Mouse (Mus musculus) testis, adult 2 months (tissue): ENCODE measurements around the gene Ppp4r2.

Source experiments
- CTCF ChIP-seq: fragments of 200-500 bp; IDR thresholded peaks from 2 replicates; pipeline ENCODE4 v1.5.1; 2012; ENCODE audit warnings: low read depth, mild to moderate bottlenecking, inconsistent platforms, low read length, moderate library complexity; ENCODE audit not compliant: control insufficient read depth, insufficient read depth, insufficient replicate concordance
- POLR2A ChIP-seq: fragments of 200-500 bp; IDR thresholded peaks from 2 replicates; pipeline ENCODE4 v1.6.1; 2012; ENCODE audit warnings: low read depth, mild to moderate bottlenecking, inconsistent platforms, low read length, moderate library complexity; ENCODE audit not compliant: control insufficient read depth

DNA sequence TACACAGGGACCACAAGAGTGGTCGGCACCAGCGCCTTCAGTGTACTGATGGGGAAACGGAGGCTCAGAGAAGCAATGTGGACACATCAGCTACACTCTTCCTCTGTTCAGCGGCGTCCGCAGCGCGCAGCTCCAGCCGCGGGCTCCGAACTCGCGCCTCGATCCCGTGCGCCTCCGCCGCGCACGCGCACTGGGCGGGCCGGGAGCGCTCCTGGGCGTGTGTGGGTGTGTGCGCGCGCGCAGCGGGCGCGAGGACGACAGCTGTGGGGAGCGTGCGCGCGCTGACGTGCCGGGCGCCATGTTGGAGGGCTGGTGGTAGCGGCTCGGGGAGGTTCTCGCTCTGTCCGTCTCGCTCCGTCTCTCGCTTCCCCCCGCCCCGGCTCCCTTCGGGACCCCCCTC, at the start of gene Ppp4r2:
- no peak for TF ChIP-seq CTCF
- TF ChIP-seq POLR2A = peak; percentile 45; the same call in 1 of the 2 replicates
